Mouse (Mus musculus) megakaryocyte, embryonic 14.5 days (primary cell): Measurements from ENCODE around the gene Cnksr3.

Experiments used
- FLI1 ChIP-seq: IDR thresholded peaks from 2 replicates; pipeline ENCODE4 v1.6.1; 2012; ENCODE audit warnings: low read length, inconsistent platforms, mixed read lengths
- GATA1 ChIP-seq: IDR thresholded peaks from 3 replicates; pipeline ENCODE4 v1.6.1; 2012; ENCODE audit warnings: mixed read lengths, low read length, inconsistent platforms, borderline replicate concordance

GRCm38 (mm10) chr10:7152926-7153325 lies 59.1 kb downstream of the Cnksr3 start:
- TF ChIP-seq GATA1 (no peak), FLI1 (no peak)
